Mouse (Mus musculus): Measurements from ENCODE around the gene Cnih3. TPM values are rescaled to one million over a fixed set of nuclear protein-coding genes. Genes with fewer than 3 reads are reported as not detected.

The Cnih3 gene
- polyA plus RNA-seq, 1 experiment from 2014 or later = 1.6 TPM

- no peaks in the 10 kb centered on the region for H3K27me3 ChIP-seq (replicated peaks; ENCODE audit: control insufficient read depth, insufficient read depth, low read length)
- ATAC-seq (ENCODE audit: low read depth) = no peak
- WGBS = 80% methylated on average over 9 of the region's 9 CpGs
Observed at GRCm38 (mm10) chr1:181374627-181375374, 22.4 kb downstream of the Cnih3 start.

GRCm38 (mm10) chr1:181376431-181376830 lies 24.0 kb downstream of the Cnih3 start:
- H3K27ac ChIP-seq (replicated peaks; ENCODE audit: low read depth, low read length) = no peak overlapping the region
- no peak overlapping the region for H3K9ac ChIP-seq (ENCODE audit: low read depth, low read length)
- H3K27me3 ChIP-seq (replicated peaks; ENCODE audit: control insufficient read depth, insufficient read depth, low read length) = no peaks in the 10 kb centered on the region
- no peaks in the 10 kb centered on the region for H3K9me3 ChIP-seq (ENCODE audit: control insufficient read depth, low read length)
- H3K36me3 ChIP-seq (ENCODE audit: control insufficient read depth, insufficient read depth, low read length) = no peaks in the 10 kb centered on the region
- DNase-seq (ENCODE audit: low spot score) (no peak), ATAC-seq (ENCODE audit: low read depth) (no peak)
- H3K4me1 ChIP-seq (ENCODE audit: control insufficient read depth, insufficient read depth, low read length) = no peaks in the 10 kb centered on the region
- H3K4me3 ChIP-seq (ENCODE audit: low read depth, low read length) = no peak overlapping the region
- H3K4me2 ChIP-seq (ENCODE audit: low read depth, low read length) = no peak overlapping the region
- 80% methylated on average over 8 of the region's 8 CpGs for WGBS

More at GRCm38 (mm10) chr1:181374627-181375374, 22.4 kb downstream of the Cnih3 start:
- DNase-seq (ENCODE audit: low spot score) = no peak
- Histone ChIP-seq H3K27ac (replicated peaks; ENCODE audit: low read depth, low read length) (no peak overlapping the region), H3K4me2 (ENCODE audit: low read depth, low read length) (no peak overlapping the region), H3K4me1 (ENCODE audit: control insufficient read depth, insufficient read depth, low read length) (no peaks in the 10 kb centered on the region), H3K4me3 (ENCODE audit: low read depth, low read length) (no peak overlapping the region), H3K9me3 (ENCODE audit: control insufficient read depth, low read length) (no peaks in the 10 kb centered on the region), H3K36me3 (ENCODE audit: control insufficient read depth, insufficient read depth, low read length) (no peaks in the 10 kb centered on the region), H3K9ac (ENCODE audit: low read depth, low read length) (no peak overlapping the region)

- no peaks in the 10 kb centered on the region for H3K27me3 ChIP-seq (replicated peaks; ENCODE audit: control insufficient read depth, insufficient read depth, low read length)
- H3K4me2 ChIP-seq (ENCODE audit: low read depth, low read length) = no peak overlapping the region
- no peak for ATAC-seq (ENCODE audit: low read depth)
- WGBS = 28% methylated on average over 7 of the region's 8 CpGs
- peak; percentile 57 for DNase-seq (ENCODE audit: low spot score)
- H3K4me1 ChIP-seq (ENCODE audit: control insufficient read depth, insufficient read depth, low read length) = no peaks in the 10 kb centered on the region
- no peak overlapping the region for H3K9ac ChIP-seq (ENCODE audit: low read depth, low read length)
- H3K27ac ChIP-seq (replicated peaks; ENCODE audit: low read depth, low read length) = no peak overlapping the region
- no peak overlapping the region for H3K4me3 ChIP-seq (ENCODE audit: low read depth, low read length)
- no peaks in the 10 kb centered on the region for H3K9me3 ChIP-seq (ENCODE audit: control insufficient read depth, low read length)
- H3K36me3 ChIP-seq (ENCODE audit: control insufficient read depth, insufficient read depth, low read length) = no peaks in the 10 kb centered on the region
Observed at GRCm38 (mm10) chr1:181379664-181380063, 27.2 kb downstream of the Cnih3 start.

- Histone ChIP-seq H3K36me3 (ENCODE audit: control insufficient read depth, insufficient read depth, low read length) (no peaks in the 10 kb centered on the region), H3K9ac (ENCODE audit: low read depth, low read length) (no peak overlapping the region), H3K4me3 (ENCODE audit: low read depth, low read length) (no peak overlapping the region), H3K9me3 (ENCODE audit: control insufficient read depth, low read length) (no peaks in the 10 kb centered on the region), H3K4me2 (ENCODE audit: low read depth, low read length) (no peak overlapping the region), H3K27me3 (replicated peaks; ENCODE audit: control insufficient read depth, insufficient read depth, low read length) (no peaks in the 10 kb centered on the region), H3K27ac (replicated peaks; ENCODE audit: low read depth, low read length) (no peak overlapping the region), H3K4me1 (ENCODE audit: control insufficient read depth, insufficient read depth, low read length) (no peaks in the 10 kb centered on the region)
- 77% methylated on average over 12 of the region's 12 CpGs for WGBS
- DNase-seq (ENCODE audit: low spot score) (no peak), ATAC-seq (ENCODE audit: low read depth) (no peak)
Observed at GRCm38 (mm10) chr1:181381410-181382010, 29.1 kb downstream of the Cnih3 start.

GRCm38 (mm10) chr1:181389264-181389663 lies 36.8 kb downstream of the Cnih3 start:
- WGBS = 63% methylated on average over 2 of the region's 2 CpGs
- H3K4me1 ChIP-seq (ENCODE audit: control insufficient read depth, insufficient read depth, low read length) = no peaks in the 10 kb centered on the region

GRCm38 (mm10) chr1:181392489-181392888 lies 40.1 kb downstream of the Cnih3 start:
- Histone ChIP-seq H3K27me3 (replicated peaks; ENCODE audit: control insufficient read depth, insufficient read depth, low read length) (no peaks in the 10 kb centered on the region), H3K4me2 (ENCODE audit: low read depth, low read length) (no peak overlapping the region), H3K36me3 (ENCODE audit: control insufficient read depth, insufficient read depth, low read length) (no peaks in the 10 kb centered on the region), H3K27ac (replicated peaks; ENCODE audit: low read depth, low read length) (no peak overlapping the region), H3K9ac (ENCODE audit: low read depth, low read length) (no peak overlapping the region), H3K4me1 (ENCODE audit: control insufficient read depth, insufficient read depth, low read length) (no peaks in the 10 kb centered on the region), H3K9me3 (ENCODE audit: control insufficient read depth, low read length) (no peaks in the 10 kb centered on the region), H3K4me3 (ENCODE audit: low read depth, low read length) (no peak overlapping the region)
- 81% methylated on average over 2 of the region's 2 CpGs for WGBS
- ATAC-seq (ENCODE audit: low read depth) = peak; percentile 53; the same call in 1 of the 2 replicates
- DNase-seq (ENCODE audit: low spot score) = no peak

More at GRCm38 (mm10) chr1:181389264-181389663, 36.8 kb downstream of the Cnih3 start:
- H3K36me3 ChIP-seq (ENCODE audit: control insufficient read depth, insufficient read depth, low read length) = no peaks in the 10 kb centered on the region
- no peak overlapping the region for H3K27ac ChIP-seq (replicated peaks; ENCODE audit: low read depth, low read length)
- ATAC-seq (ENCODE audit: low read depth) = peak; percentile 51; the same call in 1 of the 2 replicates
- H3K4me3 ChIP-seq (ENCODE audit: low read depth, low read length) = no peak overlapping the region
- no peak overlapping the region for H3K9ac ChIP-seq (ENCODE audit: low read depth, low read length)
- DNase-seq (ENCODE audit: low spot score) = no peak
- no peak overlapping the region for H3K4me2 ChIP-seq (ENCODE audit: low read depth, low read length)
- H3K9me3 ChIP-seq (ENCODE audit: control insufficient read depth, low read length) = no peaks in the 10 kb centered on the region
- no peaks in the 10 kb centered on the region for H3K27me3 ChIP-seq (replicated peaks; ENCODE audit: control insufficient read depth, insufficient read depth, low read length)

- no peak overlapping the region for H3K9ac ChIP-seq (ENCODE audit: low read depth, low read length)
- H3K4me2 ChIP-seq (ENCODE audit: low read depth, low read length) = no peak overlapping the region
- no peaks in the 10 kb centered on the region for H3K27me3 ChIP-seq (replicated peaks; ENCODE audit: control insufficient read depth, insufficient read depth, low read length)
- no peaks in the 10 kb centered on the region for H3K4me1 ChIP-seq (ENCODE audit: control insufficient read depth, insufficient read depth, low read length)
- DNase-seq (ENCODE audit: low spot score) = no peak
- no peaks in the 10 kb centered on the region for H3K36me3 ChIP-seq (ENCODE audit: control insufficient read depth, insufficient read depth, low read length)
- no peaks in the 10 kb centered on the region for H3K9me3 ChIP-seq (ENCODE audit: control insufficient read depth, low read length)
- H3K27ac ChIP-seq (replicated peaks; ENCODE audit: low read depth, low read length) = no peak overlapping the region
- ATAC-seq (ENCODE audit: low read depth) = no peak
- 52% methylated on average over 6 of the region's 6 CpGs for WGBS
- H3K4me3 ChIP-seq (ENCODE audit: low read depth, low read length) = no peak overlapping the region
Observed at GRCm38 (mm10) chr1:181393250-181394149, 41.1 kb downstream of the Cnih3 start.

- 90% methylated on average over 6 of the region's 6 CpGs for WGBS
- DNase-seq (ENCODE audit: low spot score) = no peak
Observed at GRCm38 (mm10) chr1:181395234-181395828, 42.9 kb downstream of the Cnih3 start.

More at GRCm38 (mm10) chr1:181395234-181395828, 42.9 kb downstream of the Cnih3 start:
- H3K9ac ChIP-seq (ENCODE audit: low read depth, low read length) = no peak overlapping the region
- H3K27ac ChIP-seq (replicated peaks; ENCODE audit: low read depth, low read length) = no peak overlapping the region
- no peak overlapping the region for H3K4me3 ChIP-seq (ENCODE audit: low read depth, low read length)
- ATAC-seq (ENCODE audit: low read depth) = no peak
- no peaks in the 10 kb centered on the region for H3K36me3 ChIP-seq (ENCODE audit: control insufficient read depth, insufficient read depth, low read length)
- H3K9me3 ChIP-seq (ENCODE audit: control insufficient read depth, low read length) = no peaks in the 10 kb centered on the region
- no peak overlapping the region for H3K4me2 ChIP-seq (ENCODE audit: low read depth, low read length)
- no peaks in the 10 kb centered on the region for H3K27me3 ChIP-seq (replicated peaks; ENCODE audit: control insufficient read depth, insufficient read depth, low read length)
- H3K4me1 ChIP-seq (ENCODE audit: control insufficient read depth, insufficient read depth, low read length) = no peaks in the 10 kb centered on the region
